Mouse (Mus musculus) thymus, adult 2 months (tissue): ENCODE results near the gene Thada. TPM values are rescaled to one million over a fixed set of nuclear protein-coding genes. Genes with fewer than 3 reads are reported as not detected.
A peak's percentile ranks its signal among the peaks of the same experiment; 100 is the strongest.

Experiments
- DNase-seq: peaks from one replicate; pipeline ENCODE4 v3.0.0; 2021
- H3K27ac ChIP-seq: fragments of 200-500 bp; 2 replicates; pipeline ENCODE4 v1.5.1; 2012; ENCODE audit warnings: low read length, control low read depth; ENCODE audit not compliant: control insufficient read depth, insufficient read depth
- H3K27me3 ChIP-seq: fragments of 200-500 bp; 2 replicates; pipeline ENCODE4 v1.6.1; 2012; ENCODE audit warnings: mild to moderate bottlenecking, low read length, moderate library complexity, mixed read lengths; ENCODE audit not compliant: control insufficient read depth, insufficient read depth
- H3K36me3 ChIP-seq: fragments of 200-500 bp; 2 replicates; pipeline ENCODE4 v1.6.1; 2012; ENCODE audit warnings: mild to moderate bottlenecking, low read length, moderate library complexity; ENCODE audit not compliant: control insufficient read depth, insufficient read depth
- H3K4me1 ChIP-seq: fragments of 200-500 bp; replicated peaks from 2 replicates; pipeline ENCODE4 v1.6.1; 2012; ENCODE audit warnings: low read length; ENCODE audit not compliant: control insufficient read depth, insufficient read depth
- H3K4me3 ChIP-seq: fragments of 200-500 bp; 2 replicates; pipeline ENCODE4 v1.5.1; 2012; ENCODE audit warnings: mild to moderate bottlenecking, low read length, control low read depth, moderate library complexity; ENCODE audit not compliant: control insufficient read depth, insufficient read depth
- CTCF ChIP-seq: fragments of 200-500 bp; IDR thresholded peaks from 2 replicates; pipeline ENCODE4 v1.5.1; 2012; ENCODE audit warnings: mild to moderate bottlenecking, control low read depth, low read length, moderate library complexity, borderline replicate concordance; ENCODE audit not compliant: control insufficient read depth, poor library complexity, insufficient read depth; ENCODE audit errors: extremely low read depth
- POLR2A ChIP-seq: fragments of 200-500 bp; IDR thresholded peaks from 2 replicates; pipeline ENCODE4 v1.6.1; 2012; ENCODE audit warnings: mild to moderate bottlenecking, low read length, control low read depth, moderate library complexity; ENCODE audit not compliant: control insufficient read depth, poor library complexity, insufficient read depth; ENCODE audit errors: extremely low read depth
- WGBS: fragments of 180-500 bp; shearing (Covaris S2); methylation state at CpG from one replicate; pipeline ENCODE4 v1.1.7; 2018; 5-methylcytosine and 5-hydroxymethylcytosine counted together
- polyA plus RNA-seq: library from polyadenylated mRNA; depleted of rRNA; stranded (reverse); fragments of >200 nt; gene quantifications from 2 replicates; pipeline ENCODE4 v1.2.3, GENCODE M21; 2012

Gene Thada
- polyA plus RNA-seq, 1 experiment = 40.1 TPM

DNA sequence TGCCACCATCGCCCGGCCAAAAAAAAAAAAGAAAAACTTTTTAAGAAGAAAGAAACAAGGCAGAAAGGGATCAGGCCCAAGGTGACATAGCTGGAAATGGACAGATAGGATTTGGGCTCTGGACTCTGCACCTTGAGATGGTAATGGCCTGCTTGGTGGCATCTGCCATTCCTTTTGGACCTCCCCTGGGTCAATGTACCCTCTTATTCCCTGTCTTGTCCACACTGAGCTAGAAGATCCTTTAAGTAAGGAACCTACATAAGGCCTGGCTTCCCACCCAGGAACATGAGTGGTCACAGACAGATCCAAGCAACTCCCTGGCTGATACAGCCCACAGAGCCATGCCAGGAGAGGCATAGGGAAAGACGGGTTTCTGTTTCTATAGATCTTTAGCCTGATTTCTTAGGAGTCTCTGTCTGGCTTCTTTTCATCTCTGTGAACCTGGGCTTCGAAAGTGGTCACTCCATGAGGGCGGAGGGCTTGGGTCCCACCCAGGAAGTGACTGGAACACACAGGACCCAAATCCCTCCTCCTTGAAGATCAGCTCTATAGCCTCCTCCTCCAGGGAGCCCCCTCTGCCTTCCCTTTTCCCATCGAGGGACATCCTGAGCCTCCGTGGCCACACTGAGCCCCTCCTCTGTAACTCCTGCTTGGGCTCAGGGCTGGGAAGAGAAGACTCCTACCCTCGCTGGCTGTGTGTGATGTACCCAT is 310.3 kb downstream of the Thada start:
- no peak overlapping the region for H3K27ac ChIP-seq
- peak; percentile 9 for DNase-seq
- WGBS = 73% methylated on average over 8 of the region's 8 CpGs
- H3K36me3 ChIP-seq = no peaks in the 10 kb centered on the region
- H3K4me3 ChIP-seq = no peak overlapping the region
- H3K27me3 ChIP-seq = no peaks in the 10 kb centered on the region
- TF ChIP-seq POLR2A (no peak), CTCF (no peak)
- peaks cover 65% of the 10 kb centered on the region for H3K4me1 ChIP-seq

DNA sequence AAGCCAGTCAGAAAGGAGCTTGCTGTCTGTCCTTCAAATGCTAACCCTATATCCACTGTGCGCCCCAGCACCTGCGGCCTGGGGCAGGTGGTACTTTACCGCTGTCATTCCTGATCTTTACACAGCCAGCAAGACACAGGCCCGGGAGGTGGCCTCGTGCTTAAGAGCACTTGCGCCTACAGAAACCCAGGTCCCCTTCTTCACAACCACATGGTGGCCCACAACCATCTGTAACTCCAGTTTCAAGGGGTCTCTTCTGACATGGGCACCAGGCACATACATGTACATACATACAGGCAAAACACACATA is 311.0 kb downstream of the Thada start:
- DNase-seq = no peak
- 40% methylated on average over 6 of the region's 6 CpGs for WGBS
- Histone ChIP-seq H3K27ac (no peak overlapping the region), H3K4me1 (peaks cover 58% of the 10 kb centered on the region), H3K36me3 (no peaks in the 10 kb centered on the region), H3K4me3 (no peak overlapping the region), H3K27me3 (no peaks in the 10 kb centered on the region)
- no peak for TF ChIP-seq POLR2A
- TF ChIP-seq CTCF = no peak

DNA sequence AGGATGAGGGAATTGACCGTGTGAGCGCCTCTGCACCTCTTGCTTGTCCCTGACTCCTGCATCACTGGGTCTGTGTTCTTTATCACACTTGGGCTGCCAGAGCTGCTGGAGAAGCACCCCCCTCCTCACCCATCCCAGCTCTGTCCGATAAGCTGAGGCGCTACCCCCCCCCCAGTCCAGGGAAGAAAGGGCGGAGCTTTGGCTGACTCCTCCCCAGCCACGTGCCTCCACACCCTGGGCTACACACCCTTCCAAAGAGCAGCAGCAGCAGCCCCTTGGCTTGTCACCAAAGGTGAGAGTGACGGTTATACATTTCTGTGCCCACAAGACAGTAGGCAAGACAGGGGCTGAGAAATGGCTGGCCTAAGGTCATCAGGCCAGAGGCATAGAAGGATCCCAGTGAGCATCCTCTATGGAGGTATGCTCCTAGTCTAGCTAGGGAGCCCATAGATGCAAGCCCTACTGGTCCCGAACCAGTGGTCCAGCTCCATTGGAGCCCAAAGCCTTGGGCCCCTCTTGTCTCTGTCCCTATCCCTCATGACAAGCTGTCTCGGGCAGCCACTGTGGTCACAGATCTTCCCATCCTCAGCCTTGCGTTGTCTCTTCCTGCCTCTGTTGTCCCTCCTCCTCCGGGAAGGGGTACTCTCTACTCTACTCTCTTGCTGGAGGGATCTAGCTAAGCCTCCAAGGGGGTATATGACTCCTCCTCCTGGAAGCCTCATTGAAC is 311.5 kb downstream of the Thada start:
- Histone ChIP-seq H3K4me1 (peaks cover 55% of the 10 kb centered on the region), H3K36me3 (no peaks in the 10 kb centered on the region), H3K4me3 (no peak overlapping the region), H3K27ac (no peak overlapping the region), H3K27me3 (no peaks in the 10 kb centered on the region)
- WGBS = 64% methylated on average over 11 of the region's 11 CpGs
- TF ChIP-seq CTCF = no peak
- no peak for TF ChIP-seq POLR2A
- peak; percentile 9 for DNase-seq

DNA sequence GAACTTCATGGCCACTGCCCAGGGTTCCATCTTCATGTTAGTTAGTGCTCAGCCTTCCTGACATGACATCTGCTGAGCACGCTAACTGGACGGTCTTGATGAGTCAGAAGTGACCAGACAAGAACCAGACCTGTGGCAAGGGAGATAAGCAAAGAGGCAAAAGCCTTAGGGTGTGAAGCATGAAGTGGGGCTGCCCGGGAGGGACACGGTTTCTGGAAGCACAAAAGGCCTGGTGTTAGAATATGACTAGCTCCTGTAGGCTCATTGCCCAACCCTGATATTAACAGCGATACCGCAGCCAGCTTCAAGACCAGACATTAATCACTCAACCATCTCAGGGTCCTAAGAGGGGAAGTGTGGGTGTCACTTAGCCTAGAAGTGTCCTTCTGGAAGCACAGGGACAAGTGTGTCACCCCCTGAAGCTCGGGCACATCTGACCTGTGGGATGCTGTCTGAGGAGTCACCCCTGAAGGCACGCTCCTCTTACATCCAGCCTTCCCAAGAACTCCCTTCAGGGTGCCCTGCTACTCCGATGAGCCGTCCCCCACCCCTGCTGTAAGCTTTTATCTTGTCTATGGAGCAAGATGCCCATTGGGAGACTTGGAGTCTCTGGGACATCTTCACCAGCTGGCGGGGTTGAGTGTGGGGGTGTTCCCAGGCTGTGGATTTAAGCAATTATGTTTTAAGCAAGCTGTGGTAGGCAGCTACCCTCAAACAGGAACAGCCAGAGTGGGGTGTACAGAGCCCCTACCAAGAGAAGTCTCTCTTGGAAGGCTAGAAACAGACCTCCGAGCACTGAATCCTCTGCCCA is 312.8 kb downstream of the Thada start:
- Histone ChIP-seq H3K27ac (no peak overlapping the region), H3K27me3 (no peaks in the 10 kb centered on the region), H3K4me1 (peaks cover 52% of the 10 kb centered on the region), H3K36me3 (no peaks in the 10 kb centered on the region), H3K4me3 (no peak overlapping the region)
- TF ChIP-seq POLR2A (no peak), CTCF (no peak)
- DNase-seq = peak; percentile 2
- WGBS = 92% methylated on average over 12 of the region's 12 CpGs

DNA sequence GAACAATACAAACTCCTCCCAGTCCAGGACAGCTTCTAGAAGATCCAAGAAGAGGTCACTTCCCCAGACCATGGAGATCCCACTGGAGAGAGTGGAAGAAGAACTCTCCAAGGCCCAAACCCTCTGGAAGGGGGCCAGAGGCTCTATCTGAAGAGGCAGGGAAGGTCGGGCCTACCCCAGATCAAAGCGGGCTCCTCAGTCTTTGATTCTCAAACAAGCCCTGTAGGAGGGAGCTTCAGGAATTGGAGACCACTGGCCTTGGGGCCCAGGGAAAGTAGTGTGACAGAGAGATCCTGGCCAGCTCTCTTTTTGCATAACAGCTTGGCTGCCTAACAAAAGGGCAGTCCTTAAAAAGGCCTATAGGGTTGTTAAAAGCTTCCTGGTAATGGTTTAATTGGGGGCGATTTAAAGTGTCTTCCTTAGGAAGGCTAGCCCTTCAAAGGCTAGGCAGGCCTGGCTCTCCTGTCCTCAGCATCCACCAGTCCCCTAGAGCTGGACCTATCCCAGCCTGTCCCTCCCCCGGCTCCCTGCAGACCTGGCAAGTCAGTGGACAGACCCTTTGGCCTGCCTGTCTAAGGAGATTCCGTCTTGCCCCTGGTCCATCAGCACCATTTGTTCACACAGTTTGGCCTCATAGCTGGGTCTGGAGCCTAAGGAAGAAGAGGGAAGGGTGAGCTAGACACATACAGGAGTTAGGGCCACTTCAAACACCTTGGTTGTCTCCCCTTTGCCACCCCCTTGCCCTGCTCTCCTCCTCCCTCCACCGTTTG is 313.6 kb downstream of the Thada start:
- TF ChIP-seq POLR2A = no peak
- 79% methylated on average over 6 of the region's 6 CpGs for WGBS
- Histone ChIP-seq H3K27me3 (no peaks in the 10 kb centered on the region), H3K36me3 (no peaks in the 10 kb centered on the region), H3K4me1 (peaks cover 50% of the 10 kb centered on the region), H3K27ac (no peak overlapping the region), H3K4me3 (no peak overlapping the region)
- peak; percentile 2 for DNase-seq

DNA sequence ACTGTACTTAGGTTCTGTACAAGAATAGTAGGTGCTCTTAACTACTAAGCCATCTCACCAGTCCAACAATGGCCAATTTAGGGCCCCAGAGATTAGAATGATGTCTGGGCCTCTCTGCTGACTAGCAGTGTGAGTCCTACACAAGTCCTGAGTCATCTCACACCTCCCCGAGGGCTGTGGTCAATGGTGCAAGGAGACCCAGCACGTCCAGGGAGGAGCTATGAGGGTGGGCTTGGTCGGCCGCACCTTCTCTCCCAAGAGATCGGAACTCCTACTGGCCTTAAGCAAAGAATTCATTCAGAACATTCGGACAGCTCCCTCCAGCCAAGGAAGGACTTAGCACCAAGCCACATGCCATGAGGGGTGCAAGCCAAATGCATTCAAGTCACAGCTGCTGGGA is 314.7 kb downstream of the Thada start:
- 94% methylated on average over 6 of the region's 6 CpGs for WGBS
- H3K27me3 ChIP-seq = no peaks in the 10 kb centered on the region
- DNase-seq = peak; percentile 1
- no peak overlapping the region for H3K27ac ChIP-seq
- no peak overlapping the region for H3K4me3 ChIP-seq
- H3K36me3 ChIP-seq = no peaks in the 10 kb centered on the region
- peaks cover 52% of the 10 kb centered on the region for H3K4me1 ChIP-seq
- TF ChIP-seq CTCF (no peak), POLR2A (no peak)
